ENCODE assay signal across 8 mouse cellular contexts in the genomic region with DNA sequence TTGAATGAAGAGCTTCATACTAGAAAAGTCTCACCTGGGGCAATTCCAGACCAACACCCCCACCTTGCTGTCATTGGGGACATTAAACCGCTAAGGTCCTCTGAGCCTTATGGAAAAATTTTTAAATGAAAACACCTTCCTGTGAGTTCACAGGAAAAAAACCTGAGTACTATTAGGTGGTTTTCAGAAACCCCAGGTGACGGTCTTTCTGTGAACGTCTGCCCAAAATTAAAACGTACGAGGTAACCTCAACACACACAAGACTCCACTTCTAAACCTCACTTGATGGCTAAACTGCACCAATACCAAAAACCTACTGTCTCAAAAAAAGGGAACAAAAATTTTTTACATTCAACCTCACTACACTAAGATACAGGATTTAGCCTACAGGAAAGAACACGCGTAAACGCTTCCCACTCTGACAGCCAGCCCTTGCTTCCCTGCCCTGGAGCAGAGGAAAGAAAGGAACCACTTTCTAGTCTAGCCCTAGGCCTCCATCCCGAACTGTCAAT. TPM values are rescaled to one million over a fixed set of nuclear protein-coding genes. Genes with fewer than 3 reads are reported as not detected.
DNase-seq lines count a peak whose midpoint lies in the region; ATAC-seq and TF ChIP-seq lines count a peak whose summit lies in the region.

No protein-coding gene starts in this region.

- ATAC-seq in heart, embryonic 13.5 days (ENCODE audit: extremely low read depth, insufficient number of reproducible peaks, low FRiP score, low TSS enrichment): no peak
- no peak for ATAC-seq in G1E (ENCODE audit: extremely low read depth, insufficient number of reproducible peaks, low FRiP score, poor library complexity, severe bottlenecking)
- ATAC-seq in granulocyte monocyte progenitor cell, adult 5-6 weeks (replicated peaks; ENCODE audit: poor library complexity, severe bottlenecking): peak; percentile 10; the same call in 1 of the 2 replicates

- DNase-seq in heart, adult 9 months (ENCODE audit: low spot score in 2 of 2): no peak
- DNase-seq in G1E (ENCODE audit: low spot score): no peak
- DNase-seq in midbrain, embryonic 10.5 days (ENCODE audit: low spot score): no peak
- no peak for DNase-seq in cerebellum, postnatal 4 days (ENCODE audit: low spot score in 2 of 2)
- DNase-seq in thymus, postnatal 36 days: no peak
- no peak for DNase-seq in yolk sac, embryonic 10.5 days (ENCODE audit: low spot score)

- H3K9ac ChIP-seq in heart, embryonic 13.5 days: peak overlapping the region; percentile 93

- peak overlapping the region; percentile 97 for H3K27ac ChIP-seq in heart, embryonic 13.5 days (replicated peaks)
- H3K27ac ChIP-seq in midbrain, embryonic 10.5 days (replicated peaks): peak overlapping the region; percentile 99

- no peaks in the 10 kb centered on the region for H3K9me3 ChIP-seq in heart, embryonic 13.5 days
- H3K9me3 ChIP-seq in G1E (replicated peaks): no peaks in the 10 kb centered on the region
- no peaks in the 10 kb centered on the region for H3K9me3 ChIP-seq in midbrain, embryonic 10.5 days (replicated peaks)

- H3K4me2 ChIP-seq in heart, embryonic 13.5 days: peak overlapping the region; percentile 97

- peak overlapping the region; percentile 89 for H3K4me3 ChIP-seq in heart, embryonic 13.5 days
- H3K4me3 ChIP-seq in G1E (ENCODE audit: low read depth, low read length): peak overlapping the region; percentile 91
- H3K4me3 ChIP-seq in midbrain, embryonic 10.5 days: peak overlapping the region; percentile 98

- peaks cover 68% of the 10 kb centered on the region for H3K4me1 ChIP-seq in heart, embryonic 13.5 days
- peaks cover 49% of the 10 kb centered on the region for H3K4me1 ChIP-seq in G1E (ENCODE audit: insufficient read depth, low read depth, low read length)
- peaks cover 62% of the 10 kb centered on the region for H3K4me1 ChIP-seq in midbrain, embryonic 10.5 days

- no peaks in the 10 kb centered on the region for H3K27me3 ChIP-seq in heart, embryonic 13.5 days (replicated peaks)
- no peaks in the 10 kb centered on the region for H3K27me3 ChIP-seq in G1E (ENCODE audit: insufficient read depth, low read length)
- H3K27me3 ChIP-seq in midbrain, embryonic 10.5 days (ENCODE audit: low read depth, poor library complexity, severe bottlenecking): no peaks in the 10 kb centered on the region

- TF ChIP-seq CTCF in G1E (IDR thresholded peaks at IDR 0.05; ENCODE audit: low read depth, low read length): no peak

- WGBS in heart, embryonic 13.5 days: 3% methylated on average over 9 of the region's 9 CpGs
- 3% methylated on average over 9 of the region's 9 CpGs for WGBS in midbrain, embryonic 10.5 days

- H3K36me3 ChIP-seq in heart, embryonic 13.5 days: peaks cover 16% of the 10 kb centered on the region
- peaks cover 49% of the 10 kb centered on the region for H3K36me3 ChIP-seq in G1E (replicated peaks)
- H3K36me3 ChIP-seq in midbrain, embryonic 10.5 days: peaks cover 30% of the 10 kb centered on the region

RNA-seq across cellular contexts. Expression of a gene that starts 0.6 kb away (rescaled TPM):
- 65.9 and 69.9 TPM in 2 replicates for polyA plus RNA-seq in heart, embryonic 13.5 days (2015; fragmentation: Nextera tagmentation; extraction: Ambion mirVana)
- total RNA-seq in G1E (2014; fragmentation: Nextera tagmentation) (152 and 180 TPM in 2 replicates), G1E (2017) (219 and 231 TPM in 2 replicates)
- 144 and 175 TPM in 2 replicates for polyA plus RNA-seq in G1E (2012)
- 117 and 132 TPM in 2 replicates for total RNA-seq in granulocyte monocyte progenitor cell, adult 5-6 weeks (2014; fragmentation: Nextera tagmentation)
- 217 and 233 TPM in 2 replicates for total RNA-seq in granulocyte monocyte progenitor cell, adult 5-6 weeks (2017)
- 125 and 150 TPM in 2 replicates for polyA plus RNA-seq in midbrain, embryonic 10.5 days (2016; fragmentation: Nextera tagmentation; extraction: Ambion mirVana)

RNA-seq across cellular contexts. Expression of a gene that starts 1.5 kb away (rescaled TPM):
- polyA plus RNA-seq in heart, embryonic 13.5 days (2015; fragmentation: Nextera tagmentation; extraction: Ambion mirVana): 2.7 and 3.2 TPM in 2 replicates
- 9.9 and 10.3 TPM in 2 replicates for total RNA-seq in G1E (2014; fragmentation: Nextera tagmentation)
- total RNA-seq in G1E (2017): 8.4 and 9.5 TPM in 2 replicates
- polyA plus RNA-seq in G1E (2012): 7.7 and 8.0 TPM in 2 replicates
- 9.0 and 10.6 TPM in 2 replicates for total RNA-seq in granulocyte monocyte progenitor cell, adult 5-6 weeks (2014; fragmentation: Nextera tagmentation)
- total RNA-seq in granulocyte monocyte progenitor cell, adult 5-6 weeks (2017): 10.9 and 11.4 TPM in 2 replicates
- 4.9 and 5.2 TPM in 2 replicates for polyA plus RNA-seq in midbrain, embryonic 10.5 days (2016; fragmentation: Nextera tagmentation; extraction: Ambion mirVana)
